Mouse (Mus musculus) spleen, adult 2 months (tissue): Measurements from ENCODE around the gene Ryr1.

Source experiments
- CTCF ChIP-seq: fragments of 200-500 bp; IDR thresholded peaks from 2 replicates; pipeline ENCODE4 v1.5.1; 2011; ENCODE audit warnings: mild to moderate bottlenecking, inconsistent platforms; ENCODE audit not compliant: insufficient read depth, insufficient read length, insufficient replicate concordance; ENCODE audit errors: extremely low read depth
- POLR2A ChIP-seq: fragments of 200-500 bp; IDR thresholded peaks from 2 replicates; pipeline ENCODE4 v1.6.1; 2011; ENCODE audit warnings: low read depth, low read length, inconsistent platforms

- TF ChIP-seq CTCF (no peak), POLR2A (no peak)
Observed at GRCm38 (mm10) chr7:29167656-29168055, 42.7 kb upstream of the Ryr1 start.
